Mouse (Mus musculus): ENCODE measurements around the gene Mymk.

Gene Mymk

GRCm38 (mm10) chr2:27071978-27072377 is at the start of gene Mymk:
Gene Mymk, minus strand, starts transcription at chr2:27072179.
- no peak for DNase-seq (ENCODE audit: low spot score in 2 of 2)

- DNase-seq (ENCODE audit: low spot score in 2 of 2) = peak; percentile 72
Observed at GRCm38 (mm10) chr2:27120241-27120641, 48.3 kb upstream of the Mymk start.

- no peak for DNase-seq (ENCODE audit: low spot score in 2 of 2)
Observed at GRCm38 (mm10) chr2:27119766-27120165, 47.8 kb upstream of the Mymk start.

GRCm38 (mm10) chr2:27118452-27118851 is 46.5 kb upstream of the Mymk start:
- no peak for DNase-seq (ENCODE audit: low spot score in 2 of 2)

- no peak for DNase-seq (ENCODE audit: low spot score in 2 of 2)
Observed at GRCm38 (mm10) chr2:27114169-27114568, 42.2 kb upstream of the Mymk start.

- DNase-seq (ENCODE audit: low spot score in 2 of 2) = no peak
Observed at GRCm38 (mm10) chr2:27112585-27112984, 40.6 kb upstream of the Mymk start.

GRCm38 (mm10) chr2:27109052-27109451 is 37.1 kb upstream of the Mymk start:
- no peak for DNase-seq (ENCODE audit: low spot score in 2 of 2)

- no peak for DNase-seq (ENCODE audit: low spot score in 2 of 2)
Observed at GRCm38 (mm10) chr2:27108144-27108543, 36.2 kb upstream of the Mymk start.

GRCm38 (mm10) chr2:27106816-27107215 is 34.8 kb upstream of the Mymk start:
- no peak for DNase-seq (ENCODE audit: low spot score in 2 of 2)

- DNase-seq (ENCODE audit: low spot score in 2 of 2) = peak; percentile 52 to 78
Observed at GRCm38 (mm10) chr2:27103554-27103953, 31.6 kb upstream of the Mymk start.

GRCm38 (mm10) chr2:27097776-27098175 is 25.8 kb upstream of the Mymk start:
- peak; percentile 66 to 67 for DNase-seq (ENCODE audit: low spot score in 2 of 2)

- no peak for DNase-seq (ENCODE audit: low spot score in 2 of 2)
Observed at GRCm38 (mm10) chr2:27097241-27097656, 25.3 kb upstream of the Mymk start.

GRCm38 (mm10) chr2:27096341-27096981 is 24.5 kb upstream of the Mymk start:
- peak; percentile 44 to 67 for DNase-seq (ENCODE audit: low spot score in 2 of 2)

- DNase-seq (ENCODE audit: low spot score in 2 of 2) = no peak
Observed at GRCm38 (mm10) chr2:27095178-27095577, 23.2 kb upstream of the Mymk start.

GRCm38 (mm10) chr2:27089238-27089637 is 17.3 kb upstream of the Mymk start:
- no peak for DNase-seq (ENCODE audit: low spot score in 2 of 2)

- no peak for DNase-seq (ENCODE audit: low spot score in 2 of 2)
Observed at GRCm38 (mm10) chr2:27088700-27089099, 16.7 kb upstream of the Mymk start.

GRCm38 (mm10) chr2:27088071-27088644 is 16.2 kb upstream of the Mymk start:
- DNase-seq (ENCODE audit: low spot score in 2 of 2) = peak in 1 of 2 experiments; percentile 70

GRCm38 (mm10) chr2:27087581-27087980 is 15.6 kb upstream of the Mymk start:
- DNase-seq (ENCODE audit: low spot score in 2 of 2) = no peak

GRCm38 (mm10) chr2:27086483-27087010 is 14.6 kb upstream of the Mymk start:
- no peak for DNase-seq (ENCODE audit: low spot score in 2 of 2)

- DNase-seq (ENCODE audit: low spot score in 2 of 2) = peak in 1 of 2 experiments; percentile 66
Observed at GRCm38 (mm10) chr2:27085801-27086200, 13.8 kb upstream of the Mymk start.

- DNase-seq (ENCODE audit: low spot score in 2 of 2) = no peak
Observed at GRCm38 (mm10) chr2:27084963-27085362, 13.0 kb upstream of the Mymk start.

GRCm38 (mm10) chr2:27083761-27084475 is 11.9 kb upstream of the Mymk start:
- no peak for DNase-seq (ENCODE audit: low spot score in 2 of 2)

GRCm38 (mm10) chr2:27079649-27080048 is 7.7 kb upstream of the Mymk start:
- DNase-seq (ENCODE audit: low spot score in 2 of 2) = peak in 1 of 2 experiments; percentile 47
